Mouse (Mus musculus): Measurements from ENCODE around the gene Fam118b. TPM values are rescaled to one million over a fixed set of nuclear protein-coding genes. Genes with fewer than 3 reads are reported as not detected.

Fam118b gene
- total and polyA plus RNA-seq, 2 experiments from 2014 or later = 29.4 to 37.4 TPM

DNA sequence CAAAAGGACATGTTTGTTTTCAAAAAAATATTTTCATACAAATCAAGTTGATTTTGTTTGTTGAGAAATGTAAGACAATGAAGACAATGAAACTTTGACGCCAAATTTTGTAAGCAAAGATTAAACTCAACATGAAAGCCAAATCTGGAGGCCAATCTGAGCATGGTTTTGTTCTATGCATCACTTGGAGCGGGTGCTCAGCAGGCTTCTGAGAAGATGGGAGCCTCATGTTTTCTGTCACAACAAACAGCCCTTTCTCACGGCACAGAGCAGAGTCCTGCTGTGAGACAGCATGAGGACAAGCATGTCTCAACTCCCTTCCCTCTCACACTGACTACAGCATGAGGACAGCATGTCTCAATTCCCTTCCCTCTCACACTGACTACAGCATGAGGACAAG is 31.6 kb downstream of the Fam118b start:
- DNase-seq (ENCODE audit: low spot score) = no peak
- Histone ChIP-seq H3K36me3 (ENCODE audit: insufficient read depth, low read length) (peaks cover 19% of the 10 kb centered on the region), H3K27me3 (ENCODE audit: insufficient read depth, low read length) (no peaks in the 10 kb centered on the region), H3K9ac (replicated peaks; ENCODE audit: low read length, poor library complexity, severe bottlenecking) (no peak overlapping the region), H3K27ac (ENCODE audit: low read depth, low read length) (no peak overlapping the region), H3K9me3 (ENCODE audit: low read length) (no peaks in the 10 kb centered on the region), H3K4me1 (ENCODE audit: insufficient read depth, low read length) (no peaks in the 10 kb centered on the region), H3K4me3 (ENCODE audit: low read depth, low read length) (no peak overlapping the region), H3K4me2 (ENCODE audit: low read depth, low read length, poor library complexity, severe bottlenecking) (no peak overlapping the region)
- 54% methylated on average over 3 of the region's 3 CpGs for WGBS
- ATAC-seq (ENCODE audit: low FRiP score) = no peak
- no peak for TF ChIP-seq CTCF (IDR thresholded peaks at IDR 0.05)

GRCm38 (mm10) chr9:35228671-35229070 is 38.9 kb downstream of the Fam118b start:
- Histone ChIP-seq H3K4me2 (ENCODE audit: low read depth, low read length, poor library complexity, severe bottlenecking) (no peak overlapping the region), H3K9ac (replicated peaks; ENCODE audit: low read length, poor library complexity, severe bottlenecking) (no peak overlapping the region), H3K27me3 (ENCODE audit: insufficient read depth, low read length) (no peaks in the 10 kb centered on the region), H3K4me1 (ENCODE audit: insufficient read depth, low read length) (no peaks in the 10 kb centered on the region), H3K36me3 (ENCODE audit: insufficient read depth, low read length) (peaks cover 5% of the 10 kb centered on the region), H3K9me3 (ENCODE audit: low read length) (no peaks in the 10 kb centered on the region), H3K4me3 (ENCODE audit: low read depth, low read length) (no peak overlapping the region), H3K27ac (ENCODE audit: low read depth, low read length) (no peak overlapping the region)
- DNase-seq (ENCODE audit: low spot score) = no peak
- TF ChIP-seq CTCF (IDR thresholded peaks at IDR 0.05) = no peak
- WGBS = 91% methylated on average over 3 of the region's 3 CpGs
- ATAC-seq (ENCODE audit: low FRiP score) = no peak

- Histone ChIP-seq H3K4me1 (ENCODE audit: insufficient read depth, low read length) (no peaks in the 10 kb centered on the region), H3K9ac (replicated peaks; ENCODE audit: low read length, poor library complexity, severe bottlenecking) (no peak overlapping the region), H3K27me3 (ENCODE audit: insufficient read depth, low read length) (no peaks in the 10 kb centered on the region), H3K36me3 (ENCODE audit: insufficient read depth, low read length) (peaks cover 11% of the 10 kb centered on the region), H3K9me3 (ENCODE audit: low read length) (no peaks in the 10 kb centered on the region), H3K27ac (ENCODE audit: low read depth, low read length) (no peak overlapping the region), H3K4me3 (ENCODE audit: low read depth, low read length) (no peak overlapping the region), H3K4me2 (ENCODE audit: low read depth, low read length, poor library complexity, severe bottlenecking) (no peak overlapping the region)
- WGBS = 100% methylated on average over 3 of the region's 3 CpGs
- DNase-seq (ENCODE audit: low spot score) = no peak
- ATAC-seq (ENCODE audit: low FRiP score) = no peak
- TF ChIP-seq CTCF (IDR thresholded peaks at IDR 0.05) = no peak
These were observed 44.1 kb downstream of the Fam118b start for GRCm38 (mm10) chr9:35223466-35223865.

GRCm38 (mm10) chr9:35217963-35218362 is 49.6 kb downstream of the Fam118b start:
- WGBS = 77% methylated on average over 1 of the region's 1 CpGs
- no peak for DNase-seq (ENCODE audit: low spot score)
- Histone ChIP-seq H3K9me3 (ENCODE audit: low read length) (no peaks in the 10 kb centered on the region), H3K36me3 (ENCODE audit: insufficient read depth, low read length) (peaks cover 31% of the 10 kb centered on the region), H3K4me2 (ENCODE audit: low read depth, low read length, poor library complexity, severe bottlenecking) (no peak overlapping the region), H3K9ac (replicated peaks; ENCODE audit: low read length, poor library complexity, severe bottlenecking) (no peak overlapping the region), H3K27ac (ENCODE audit: low read depth, low read length) (no peak overlapping the region), H3K27me3 (ENCODE audit: insufficient read depth, low read length) (no peaks in the 10 kb centered on the region), H3K4me1 (ENCODE audit: insufficient read depth, low read length) (no peaks in the 10 kb centered on the region), H3K4me3 (ENCODE audit: low read depth, low read length) (no peak overlapping the region)
- TF ChIP-seq CTCF (IDR thresholded peaks at IDR 0.05) = no peak
- ATAC-seq (ENCODE audit: low FRiP score) = no peak

GRCm38 (mm10) chr9:35211573-35212511 is 55.8 kb downstream of the Fam118b start:
- TF ChIP-seq CTCF (IDR thresholded peaks at IDR 0.05) = no peak
- Histone ChIP-seq H3K9ac (replicated peaks; ENCODE audit: low read length, poor library complexity, severe bottlenecking) (peak overlapping the region; percentile 81), H3K4me1 (ENCODE audit: insufficient read depth, low read length) (peaks cover 14% of the 10 kb centered on the region; the same call in 1 of the 2 replicates), H3K9me3 (ENCODE audit: low read length) (no peaks in the 10 kb centered on the region), H3K4me2 (ENCODE audit: low read depth, low read length, poor library complexity, severe bottlenecking) (peak overlapping the region; percentile 90), H3K4me3 (ENCODE audit: low read depth, low read length) (peak overlapping the region; percentile 86), H3K36me3 (ENCODE audit: insufficient read depth, low read length) (peaks cover 25% of the 10 kb centered on the region), H3K27ac (ENCODE audit: low read depth, low read length) (peak overlapping the region; percentile 69; the same call in 1 of the 2 replicates), H3K27me3 (ENCODE audit: insufficient read depth, low read length) (no peaks in the 10 kb centered on the region)
- DNase-seq (ENCODE audit: low spot score) (no peak), ATAC-seq (ENCODE audit: low FRiP score) (no peak)
- WGBS = 38% methylated on average over 26 of the region's 26 CpGs

Data from midbrain, postnatal 0 days (tissue).